Mouse (Mus musculus): ENCODE measurements at regions not wholly inside any gene's neighbourhood (a gene's known extent, or its start where the extent isn't known, plus 50 kb on each side); places are given as distances from the start of the nearest gene placed in this dataset.

DNA sequence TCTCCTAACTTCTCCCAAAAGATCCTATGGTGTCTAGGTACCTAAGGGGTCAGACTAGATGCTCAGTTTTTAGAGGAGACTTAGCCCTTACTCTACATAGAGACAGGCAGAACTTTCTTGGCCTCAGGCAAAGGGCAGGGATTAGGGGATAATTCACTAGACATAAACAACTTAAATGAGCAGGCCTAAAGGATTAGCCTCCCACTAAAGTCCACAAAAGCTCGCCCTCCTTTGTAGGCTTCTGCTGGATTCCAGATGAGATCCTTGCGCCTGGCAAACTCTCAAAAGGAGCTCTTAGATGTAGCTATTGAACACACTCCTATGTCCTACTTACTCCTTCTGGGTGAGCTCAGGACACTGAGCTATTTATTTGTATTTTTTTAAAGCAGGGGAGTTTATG, 509.9 kb upstream of the Plxna2 start:
- no peak for ATAC-seq (ENCODE audit: low read depth)
- WGBS: 20% methylated on average over 2 of the region's 2 CpGs

GRCm38 (mm10) chr1:194107271-194107938, 510.6 kb upstream of the Plxna2 start:
- H3K27me3 ChIP-seq (replicated peaks; ENCODE audit: control insufficient read depth, insufficient read depth, low read length): no peaks in the 10 kb centered on the region
- WGBS: 84% methylated on average over 3 of the region's 3 CpGs

More for the DNA sequence above, 509.9 kb upstream of the Plxna2 start:
- no peaks in the 10 kb centered on the region for H3K4me1 ChIP-seq (ENCODE audit: control insufficient read depth, insufficient read depth, low read length)
- no peaks in the 10 kb centered on the region for H3K27me3 ChIP-seq (replicated peaks; ENCODE audit: control insufficient read depth, insufficient read depth, low read length)
- H3K27ac ChIP-seq (replicated peaks; ENCODE audit: low read depth, low read length): no peak overlapping the region
- no peak overlapping the region for H3K4me3 ChIP-seq (ENCODE audit: low read depth, low read length)
- no peaks in the 10 kb centered on the region for H3K9me3 ChIP-seq (ENCODE audit: control insufficient read depth, low read length)
- H3K9ac ChIP-seq (ENCODE audit: low read depth, low read length): no peak overlapping the region
- peak; percentile 74 for DNase-seq (ENCODE audit: low spot score)
- no peaks in the 10 kb centered on the region for H3K36me3 ChIP-seq (ENCODE audit: control insufficient read depth, insufficient read depth, low read length)
- no peak overlapping the region for H3K4me2 ChIP-seq (ENCODE audit: low read depth, low read length)

DNA sequence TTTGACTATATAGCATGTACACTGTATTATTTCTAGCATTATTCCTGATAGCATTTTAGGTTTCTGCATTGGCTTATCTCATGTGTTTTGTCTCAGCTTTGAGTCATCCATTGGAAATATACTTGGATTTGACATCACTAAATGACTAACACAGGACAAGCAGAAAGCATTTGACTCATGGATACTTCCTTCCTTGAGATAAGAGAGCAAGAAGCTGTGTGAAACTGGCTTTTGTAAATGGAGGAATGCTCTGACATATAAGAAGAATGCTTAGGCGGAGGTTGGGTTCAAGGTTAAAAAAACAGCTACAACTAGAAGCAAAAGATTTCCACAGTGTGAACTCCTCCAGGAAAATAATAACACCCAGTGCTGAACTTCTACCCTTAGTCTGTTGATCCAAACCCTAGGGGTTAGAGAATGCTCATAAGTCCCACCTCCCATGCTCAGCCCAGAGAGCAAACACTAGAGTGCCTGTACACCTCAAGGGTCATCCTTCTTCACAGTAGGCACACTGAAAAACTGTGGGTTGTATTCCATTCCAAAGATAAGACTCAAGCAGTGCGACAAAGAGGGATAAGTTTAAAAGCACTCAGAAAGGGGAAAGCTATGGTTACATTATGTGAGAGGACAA, 528.0 kb upstream of the Plxna2 start:
- Histone ChIP-seq H3K36me3 (ENCODE audit: control insufficient read depth, insufficient read depth, low read length) (no peaks in the 10 kb centered on the region), H3K27ac (replicated peaks; ENCODE audit: low read depth, low read length) (no peak overlapping the region), H3K9me3 (ENCODE audit: control insufficient read depth, low read length) (no peaks in the 10 kb centered on the region), H3K27me3 (replicated peaks; ENCODE audit: control insufficient read depth, insufficient read depth, low read length) (no peaks in the 10 kb centered on the region), H3K4me1 (ENCODE audit: control insufficient read depth, insufficient read depth, low read length) (no peaks in the 10 kb centered on the region), H3K4me2 (ENCODE audit: low read depth, low read length) (no peak overlapping the region), H3K4me3 (ENCODE audit: low read depth, low read length) (no peak overlapping the region), H3K9ac (ENCODE audit: low read depth, low read length) (no peak overlapping the region)
- DNase-seq (ENCODE audit: low spot score): no peak
- ATAC-seq (ENCODE audit: low read depth): no peak
- WGBS: 66% methylated on average over 2 of the region's 2 CpGs

More at GRCm38 (mm10) chr1:194107271-194107938, 510.6 kb upstream of the Plxna2 start:
- Histone ChIP-seq H3K9ac (ENCODE audit: low read depth, low read length) (no peak overlapping the region), H3K4me2 (ENCODE audit: low read depth, low read length) (no peak overlapping the region), H3K27ac (replicated peaks; ENCODE audit: low read depth, low read length) (no peak overlapping the region), H3K36me3 (ENCODE audit: control insufficient read depth, insufficient read depth, low read length) (no peaks in the 10 kb centered on the region), H3K9me3 (ENCODE audit: control insufficient read depth, low read length) (no peaks in the 10 kb centered on the region), H3K4me1 (ENCODE audit: control insufficient read depth, insufficient read depth, low read length) (no peaks in the 10 kb centered on the region), H3K4me3 (ENCODE audit: low read depth, low read length) (no peak overlapping the region)
- DNase-seq (ENCODE audit: low spot score) (no peak), ATAC-seq (ENCODE audit: low read depth) (no peak)

DNA sequence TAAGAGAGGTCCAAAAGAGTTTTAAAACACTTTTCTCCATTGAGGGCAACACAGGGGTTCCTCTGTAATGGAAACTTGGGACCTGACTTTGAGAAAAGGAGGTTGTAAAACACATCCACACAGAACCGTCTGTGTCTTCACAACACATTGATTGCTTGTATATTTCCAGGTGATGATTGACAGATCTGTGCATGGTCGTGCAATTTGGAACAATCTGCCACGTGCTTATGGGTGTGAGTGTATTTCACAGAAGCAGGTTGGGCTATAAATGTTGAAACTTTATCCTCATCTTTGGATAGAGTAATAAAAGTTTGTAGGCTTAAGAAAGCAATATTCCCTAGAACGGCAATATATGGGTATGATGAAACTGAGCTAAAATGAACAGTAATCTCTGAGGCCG, 559.5 kb upstream of the Plxna2 start:
- Histone ChIP-seq H3K4me3 (ENCODE audit: low read depth, low read length) (no peak overlapping the region), H3K27me3 (replicated peaks; ENCODE audit: control insufficient read depth, insufficient read depth, low read length) (no peaks in the 10 kb centered on the region), H3K9ac (ENCODE audit: low read depth, low read length) (no peak overlapping the region), H3K27ac (replicated peaks; ENCODE audit: low read depth, low read length) (no peak overlapping the region), H3K9me3 (ENCODE audit: control insufficient read depth, low read length) (no peaks in the 10 kb centered on the region), H3K36me3 (ENCODE audit: control insufficient read depth, insufficient read depth, low read length) (no peaks in the 10 kb centered on the region), H3K4me1 (ENCODE audit: control insufficient read depth, insufficient read depth, low read length) (no peaks in the 10 kb centered on the region), H3K4me2 (ENCODE audit: low read depth, low read length) (no peak overlapping the region)
- ATAC-seq (ENCODE audit: low read depth) (no peak), DNase-seq (ENCODE audit: low spot score) (no peak)
- WGBS: 78% methylated on average over 5 of the region's 5 CpGs

DNA sequence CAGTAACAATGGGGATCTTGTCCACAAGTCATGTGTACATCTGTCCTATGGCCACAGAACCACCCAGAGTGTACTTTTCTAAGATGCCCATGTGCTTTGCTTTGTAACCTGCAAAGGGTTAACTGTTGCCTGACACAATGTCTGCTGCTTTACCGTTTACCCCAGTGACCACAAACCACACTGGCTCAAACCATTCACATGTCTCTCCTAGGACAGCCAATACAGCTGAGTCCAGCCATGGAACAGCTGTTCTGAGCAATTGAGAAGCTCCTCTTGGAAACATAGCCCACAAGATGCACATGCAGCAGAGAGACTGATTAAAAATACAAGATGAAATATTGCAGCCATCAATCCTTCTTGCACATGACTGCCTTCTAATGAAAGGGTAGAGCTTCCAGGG, 561.5 kb upstream of the Plxna2 start:
- no peak for ATAC-seq (ENCODE audit: low read depth)

GRCm38 (mm10) chr1:194049746-194050351, 568.2 kb upstream of the Plxna2 start:
- no peaks in the 10 kb centered on the region for H3K27me3 ChIP-seq (replicated peaks; ENCODE audit: control insufficient read depth, insufficient read depth, low read length)
- H3K9me3 ChIP-seq (ENCODE audit: control insufficient read depth, low read length): no peaks in the 10 kb centered on the region
- no peak overlapping the region for H3K9ac ChIP-seq (ENCODE audit: low read depth, low read length)
- DNase-seq (ENCODE audit: low spot score) (no peak), ATAC-seq (ENCODE audit: low read depth) (no peak)
- H3K36me3 ChIP-seq (ENCODE audit: control insufficient read depth, insufficient read depth, low read length): no peaks in the 10 kb centered on the region
- no peaks in the 10 kb centered on the region for H3K4me1 ChIP-seq (ENCODE audit: control insufficient read depth, insufficient read depth, low read length)
- no peak overlapping the region for H3K4me3 ChIP-seq (ENCODE audit: low read depth, low read length)
- H3K4me2 ChIP-seq (ENCODE audit: low read depth, low read length): no peak overlapping the region
- no peak overlapping the region for H3K27ac ChIP-seq (replicated peaks; ENCODE audit: low read depth, low read length)
- WGBS: 68% methylated on average over 4 of the region's 4 CpGs

More for the DNA sequence above, 561.5 kb upstream of the Plxna2 start:
- H3K27me3 ChIP-seq (replicated peaks; ENCODE audit: control insufficient read depth, insufficient read depth, low read length): no peaks in the 10 kb centered on the region
- H3K4me3 ChIP-seq (ENCODE audit: low read depth, low read length): no peak overlapping the region
- H3K36me3 ChIP-seq (ENCODE audit: control insufficient read depth, insufficient read depth, low read length): no peaks in the 10 kb centered on the region
- H3K27ac ChIP-seq (replicated peaks; ENCODE audit: low read depth, low read length): no peak overlapping the region
- 18% methylated on average over 1 of the region's 1 CpGs for WGBS
- peak; percentile 23 for DNase-seq (ENCODE audit: low spot score)
- H3K4me2 ChIP-seq (ENCODE audit: low read depth, low read length): no peak overlapping the region
- H3K9ac ChIP-seq (ENCODE audit: low read depth, low read length): no peak overlapping the region
- no peaks in the 10 kb centered on the region for H3K9me3 ChIP-seq (ENCODE audit: control insufficient read depth, low read length)
- no peaks in the 10 kb centered on the region for H3K4me1 ChIP-seq (ENCODE audit: control insufficient read depth, insufficient read depth, low read length)

DNA sequence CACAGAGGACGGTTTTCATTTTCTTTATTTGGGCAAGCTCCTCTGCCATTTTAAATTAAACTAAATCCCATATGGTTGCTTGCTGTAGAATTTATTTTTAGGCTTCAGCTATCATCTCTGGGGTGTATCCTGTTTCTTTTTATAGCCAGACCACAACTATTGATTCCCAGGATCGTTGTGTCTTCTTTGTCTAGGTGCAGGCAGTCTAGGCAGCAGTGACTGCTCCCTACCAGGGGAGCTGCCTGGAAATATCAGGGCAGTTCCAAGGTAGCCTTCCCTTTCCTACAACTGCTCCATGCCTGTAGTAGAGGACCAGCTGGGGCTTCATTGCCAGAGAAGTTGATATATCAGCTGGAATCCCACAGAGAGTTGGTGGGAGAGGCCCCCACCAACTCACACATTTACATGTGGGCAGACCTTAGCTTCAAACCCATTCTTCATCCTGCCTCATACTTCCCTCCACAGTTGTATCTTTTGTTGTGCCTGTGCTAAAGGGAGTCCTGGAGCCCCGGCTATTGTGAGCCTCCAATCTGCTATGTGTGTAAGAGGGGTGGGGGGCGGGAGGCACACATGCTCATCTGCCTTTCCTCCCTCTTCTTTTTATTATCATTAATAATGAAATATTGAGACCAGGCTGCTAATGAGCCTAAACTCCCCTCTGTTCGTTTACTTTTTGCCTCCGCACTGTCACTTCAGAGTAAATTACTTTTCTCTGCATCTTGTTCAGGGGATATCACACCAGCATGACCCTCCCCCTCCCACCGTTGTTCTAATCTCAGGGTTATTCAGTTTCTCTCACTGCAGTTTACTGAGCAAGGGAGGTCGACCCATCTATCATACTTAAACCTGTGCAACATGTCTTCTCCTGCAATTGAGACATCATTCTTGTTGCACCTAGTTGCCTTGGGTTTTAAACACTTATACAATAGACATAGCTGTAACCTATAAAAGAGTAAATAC, 576.3 kb upstream of the Plxna2 start:
- Histone ChIP-seq H3K27me3 (replicated peaks; ENCODE audit: control insufficient read depth, insufficient read depth, low read length) (no peaks in the 10 kb centered on the region), H3K4me3 (ENCODE audit: low read depth, low read length) (no peak overlapping the region), H3K9me3 (ENCODE audit: control insufficient read depth, low read length) (no peaks in the 10 kb centered on the region), H3K36me3 (ENCODE audit: control insufficient read depth, insufficient read depth, low read length) (no peaks in the 10 kb centered on the region), H3K4me1 (ENCODE audit: control insufficient read depth, insufficient read depth, low read length) (no peaks in the 10 kb centered on the region), H3K4me2 (ENCODE audit: low read depth, low read length) (no peak overlapping the region), H3K27ac (replicated peaks; ENCODE audit: low read depth, low read length) (no peak overlapping the region), H3K9ac (ENCODE audit: low read depth, low read length) (no peak overlapping the region)
- ATAC-seq (ENCODE audit: low read depth) (no peak), DNase-seq (ENCODE audit: low spot score) (no peak)
- 58% methylated on average over 8 of the region's 8 CpGs for WGBS

DNA sequence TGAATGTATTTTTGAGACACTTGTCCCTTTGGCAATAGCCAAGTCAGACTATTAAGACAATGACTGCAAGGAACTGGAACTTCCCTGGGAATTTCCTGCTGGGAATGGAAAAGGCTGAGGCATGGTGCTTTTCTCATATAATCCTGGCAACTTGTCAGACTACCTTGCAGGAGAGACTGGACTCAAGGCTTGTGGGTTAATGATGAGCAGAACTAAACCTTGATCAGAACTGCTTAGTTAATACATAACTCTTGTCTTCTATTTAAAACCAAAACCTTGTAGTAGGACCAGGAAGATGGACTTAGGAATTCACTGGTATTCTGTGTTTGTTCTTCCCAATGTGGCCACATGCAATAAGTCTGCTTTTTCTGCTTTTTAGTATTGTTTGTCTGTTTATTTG, 579.3 kb upstream of the Plxna2 start:
- no peak overlapping the region for H3K27ac ChIP-seq (replicated peaks; ENCODE audit: low read depth, low read length)
- ATAC-seq (ENCODE audit: low read depth) (no peak), DNase-seq (ENCODE audit: low spot score) (no peak)
- H3K4me1 ChIP-seq (ENCODE audit: control insufficient read depth, insufficient read depth, low read length): no peaks in the 10 kb centered on the region
- no peaks in the 10 kb centered on the region for H3K9me3 ChIP-seq (ENCODE audit: control insufficient read depth, low read length)
- no peak overlapping the region for H3K4me3 ChIP-seq (ENCODE audit: low read depth, low read length)
- no peaks in the 10 kb centered on the region for H3K36me3 ChIP-seq (ENCODE audit: control insufficient read depth, insufficient read depth, low read length)
- H3K4me2 ChIP-seq (ENCODE audit: low read depth, low read length): no peak overlapping the region
- no peaks in the 10 kb centered on the region for H3K27me3 ChIP-seq (replicated peaks; ENCODE audit: control insufficient read depth, insufficient read depth, low read length)
- no peak overlapping the region for H3K9ac ChIP-seq (ENCODE audit: low read depth, low read length)
